Mouse (Mus musculus) heart, embryonic 11.5 days (tissue): ENCODE data around the gene Prm1. TPM values are rescaled to one million over a fixed set of nuclear protein-coding genes. Genes with fewer than 3 reads are reported as not detected.

Experiments used
- ATAC-seq: fragments of 200-750 bp; cut with Nextera tagmentation; replicated peaks from 2 replicates; pipeline ENCODE4 v1.8.0; 2017; ENCODE audit warnings: moderate library complexity; ENCODE audit not compliant: insufficient number of reproducible peaks, low FRiP score, low TSS enrichment
- H3K27ac ChIP-seq: fragments of 300-500 bp; sonication (generic); 2 replicates; pipeline ENCODE4 v1.5.1; 2014; ENCODE audit warnings: mild to moderate bottlenecking, low read depth, low read length
- H3K27me3 ChIP-seq: fragments of 300-500 bp; sonication (generic); 2 replicates; pipeline ENCODE4 v1.6.1; 2014; ENCODE audit warnings: mild to moderate bottlenecking, low read length, mixed read lengths; ENCODE audit not compliant: control insufficient read depth, insufficient read depth
- H3K36me3 ChIP-seq: fragments of 300-500 bp; sonication (generic); 2 replicates; pipeline ENCODE4 v1.6.1; 2014; ENCODE audit warnings: mild to moderate bottlenecking, low read length, moderate library complexity, mixed read lengths; ENCODE audit not compliant: control insufficient read depth, insufficient read depth
- H3K4me1 ChIP-seq: fragments of 300-500 bp; sonication (generic); 2 replicates; pipeline ENCODE4 v1.6.1; 2014; ENCODE audit warnings: low read length; ENCODE audit not compliant: control insufficient read depth, insufficient read depth
- H3K4me2 ChIP-seq: fragments of 300-500 bp; sonication (generic); 2 replicates; pipeline ENCODE4 v1.6.1; 2014; ENCODE audit warnings: mild to moderate bottlenecking, moderate library complexity
- H3K4me3 ChIP-seq: fragments of 300-500 bp; sonication (generic); 2 replicates; pipeline ENCODE4 v1.5.1; 2014; ENCODE audit warnings: low read depth, low read length
- H3K9ac ChIP-seq: fragments of 300-500 bp; sonication (generic); 2 replicates; pipeline ENCODE4 v1.6.1; 2014; ENCODE audit warnings: mild to moderate bottlenecking, low read depth, low read length, moderate library complexity
- H3K9me3 ChIP-seq: fragments of 300-500 bp; sonication (generic); replicated peaks from 2 replicates; pipeline ENCODE4 v1.6.1; 2016; ENCODE audit warnings: low read length; ENCODE audit not compliant: control insufficient read depth
- WGBS: fragments of 180-500 bp; shearing (Covaris S2); extraction: QIAGEN DNeasy Blood & Tissue Kit; methylation state at CpG from one replicate; pipeline ENCODE4 v1.1.7; 2014; ENCODE audit not compliant: insufficient replicate concordance; 5-methylcytosine and 5-hydroxymethylcytosine counted together
- polyA plus RNA-seq: library from polyadenylated mRNA; unstranded; fragments of >200 nt; fragmentation: Nextera tagmentation; extraction: Ambion mirVana; gene quantifications from 2 replicates; pipeline ENCODE4 v1.2.1, GENCODE M21; 2014

The Prm1 gene
- polyA plus RNA-seq, 1 experiment from 2014 or later, result not detected

GRCm38 (mm10) chr16:10756168-10756567 is 49.5 kb downstream of the Prm1 start:
- no peaks in the 10 kb centered on the region for H3K36me3 ChIP-seq
- H3K4me1 ChIP-seq, result peaks cover 4% of the 10 kb centered on the region
- H3K4me3 ChIP-seq, result no peak overlapping the region
- no peak for ATAC-seq
- no peak overlapping the region for H3K27ac ChIP-seq
- 0 out of 2 replicates have a peak, but pooled peaks cover 6% of the 10 kb centered on the region for H3K27me3 ChIP-seq
- no peaks in the 10 kb centered on the region for H3K9me3 ChIP-seq
- no peak overlapping the region for H3K9ac ChIP-seq
- no peak overlapping the region for H3K4me2 ChIP-seq
- 71% methylated on average over 5 of the region's 6 CpGs for WGBS

- Histone ChIP-seq H3K4me3 (no peak overlapping the region), H3K27me3 (0 out of 2 replicates have a peak, but pooled peaks cover 6% of the 10 kb centered on the region), H3K27ac (no peak overlapping the region), H3K4me1 (peaks cover 5% of the 10 kb centered on the region), H3K9me3 (no peaks in the 10 kb centered on the region), H3K4me2 (no peak overlapping the region), H3K36me3 (no peaks in the 10 kb centered on the region), H3K9ac (no peak overlapping the region)
- WGBS, result 79% methylated on average over 3 of the region's 3 CpGs
- no peak for ATAC-seq
Observed at GRCm38 (mm10) chr16:10754521-10755296, 50.9 kb downstream of the Prm1 start.

- Histone ChIP-seq H3K9ac (no peak overlapping the region), H3K4me3 (no peak overlapping the region), H3K36me3 (no peaks in the 10 kb centered on the region), H3K9me3 (no peaks in the 10 kb centered on the region), H3K27ac (no peak overlapping the region), H3K4me2 (no peak overlapping the region), H3K4me1 (peaks cover 14% of the 10 kb centered on the region), H3K27me3 (no peaks in the 10 kb centered on the region)
- WGBS, result 34% methylated on average over 7 of the region's 7 CpGs
- peak; percentile 41 for ATAC-seq
Observed at GRCm38 (mm10) chr16:10749824-10750223, 55.8 kb downstream of the Prm1 start.

GRCm38 (mm10) chr16:10749226-10749625 is 56.4 kb downstream of the Prm1 start:
- Histone ChIP-seq H3K4me3 (no peak overlapping the region), H3K9me3 (no peaks in the 10 kb centered on the region), H3K4me1 (peaks cover 14% of the 10 kb centered on the region), H3K36me3 (no peaks in the 10 kb centered on the region), H3K9ac (no peak overlapping the region), H3K27me3 (no peaks in the 10 kb centered on the region), H3K27ac (no peak overlapping the region), H3K4me2 (no peak overlapping the region)
- no peak for ATAC-seq
- 34% methylated on average over 7 of the region's 7 CpGs for WGBS

Other genes with a start within 250 kb of the Prm1 start
- 4.8 and 5.3 TPM in 2 replicates for gene Socs1, start 20.3 kb downstream of the Prm1 start, polyA plus RNA-seq
- gene Tnp2, start 17.2 kb downstream of the Prm1 start, polyA plus RNA-seq, result not detected in 2 replicates
- not detected in 2 replicates for gene Prm3, start 14.9 kb downstream of the Prm1 start, polyA plus RNA-seq
- gene Prm2, start 9.7 kb downstream of the Prm1 start, polyA plus RNA-seq, result not detected in 2 replicates
- not detected in 2 replicates for gene Gm11172, start 7.1 kb upstream of the Prm1 start, polyA plus RNA-seq
- gene Rmi2, start 29.2 kb upstream of the Prm1 start, polyA plus RNA-seq, result 2.7 and 2.9 TPM in 2 replicates